In the genomic region with DNA sequence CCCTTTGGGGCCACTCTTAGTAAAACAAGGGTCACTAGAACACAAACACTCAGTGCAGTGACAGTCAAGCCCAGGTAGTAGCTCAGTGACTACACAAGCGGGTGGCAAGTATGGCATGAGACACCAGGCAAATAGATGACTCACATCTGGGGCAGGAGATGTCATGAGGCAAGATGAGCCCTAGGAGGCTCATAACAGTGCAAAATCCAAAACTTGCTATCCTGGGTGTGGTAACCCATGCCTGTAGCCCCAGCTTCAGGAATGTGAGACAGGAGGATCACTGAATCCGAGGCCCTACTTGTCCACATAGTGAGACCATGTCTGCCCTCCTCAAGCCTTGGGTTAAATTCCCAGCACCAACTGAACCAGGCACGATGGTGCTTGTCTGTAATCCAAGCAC, we compare ENCODE assay signal across 13 mouse cellular contexts. TPM values are rescaled to one million over a fixed set of nuclear protein-coding genes. Genes with fewer than 3 reads are reported as not detected.
"Had no signal": no experiment of that assay in that cellular context is flagged by ENCODE, and none has a peak within 500 bp of the region (broad histone marks: within the 10 kb centered on the region; RNA-seq: fewer than 3 reads in every experiment).

No protein-coding gene starts in this region.

- H3K4me3 ChIP-seq: kidney, embryonic 15.5 days; liver, embryonic 15.5 days; megakaryocyte, embryonic 14.5 days; myocyte; neural tube, embryonic 12.5 days had no signal

- DNase-seq: kidney, adult 2 months; layer of hippocampus, adult 9-11 months had no signal

- H3K4me2 ChIP-seq: kidney, embryonic 15.5 days; liver, embryonic 15.5 days; lung, embryonic 14.5 days; midbrain, embryonic 12.5 days had no signal

- H3K27ac ChIP-seq: kidney, embryonic 15.5 days; limb, embryonic 13.5 days; liver, embryonic 15.5 days; macrophage; midbrain, embryonic 12.5 days; neural tube, embryonic 12.5 days; stomach, postnatal 0 days had no signal

- H3K9me3 ChIP-seq: kidney, embryonic 15.5 days; limb, embryonic 13.5 days; liver, embryonic 15.5 days; megakaryocyte, embryonic 14.5 days; midbrain, embryonic 12.5 days; neural tube, embryonic 12.5 days had no signal

- H3K36me3 ChIP-seq: kidney, embryonic 15.5 days; limb, embryonic 13.5 days; liver, embryonic 15.5 days; midbrain, embryonic 12.5 days; neural tube, embryonic 12.5 days had no signal

- H3K9ac ChIP-seq: kidney, embryonic 15.5 days; limb, embryonic 13.5 days; liver, embryonic 15.5 days; lung, embryonic 14.5 days; midbrain, embryonic 12.5 days; neural tube, embryonic 12.5 days had no signal

RNA-seq across cellular contexts. Expression of a gene that starts 8.7 kb away (rescaled TPM):
- polyA plus RNA-seq: myocyte had no signal

RNA-seq across cellular contexts. Expression of a gene that starts 18.4 kb away (rescaled TPM):
- polyA plus RNA-seq: myocyte had no signal

RNA-seq across cellular contexts. Expression of a gene that starts 42.3 kb away (rescaled TPM):
- total RNA-seq: left cerebral cortex, postnatal 4 days had no signal
